10 mouse cellular contexts compared by ENCODE assay signal in genomic region chr2:59400901-59401378, GRCm38 (mm10).
DNase-seq lines count a peak whose midpoint lies in the region; ATAC-seq and TF ChIP-seq lines count a peak whose summit lies in the region.
"Had no signal": no experiment of that assay in that cellular context is flagged by ENCODE, and none has a peak within 500 bp of the region (broad histone marks: within the 10 kb centered on the region; RNA-seq: fewer than 3 reads in every experiment).

No protein-coding gene starts in this region.

- no peak for ATAC-seq in kidney, embryonic 15.5 days (replicated peaks; ENCODE audit: low FRiP score)
- ATAC-seq in heart, embryonic 16.5 days (replicated peaks; ENCODE audit: extremely low read depth, insufficient read depth, low FRiP score): peak; percentile 78

- no peak overlapping the region for H3K4me2 ChIP-seq in kidney, embryonic 15.5 days
- H3K4me2 ChIP-seq in heart, embryonic 16.5 days (ENCODE audit: low read depth, low read length): no peak overlapping the region

- H3K27ac ChIP-seq in kidney, embryonic 15.5 days: peak overlapping the region; percentile 74
- peak overlapping the region; percentile 31 for H3K27ac ChIP-seq in cortical plate, adult 2 months (ENCODE audit: insufficient read depth, low read length)
- H3K27ac ChIP-seq in heart, embryonic 16.5 days (ENCODE audit: low read length): peak overlapping the region; percentile 62

- no peak for TF ChIP-seq CTCF in cortical plate, adult 2 months (IDR thresholded peaks at IDR 0.05; ENCODE audit: extremely low read depth, insufficient read depth, low read length)

- WGBS in kidney, embryonic 15.5 days: 43% methylated on average over 2 of the region's 2 CpGs
- WGBS in heart, embryonic 16.5 days: 42% methylated on average over 2 of the region's 2 CpGs

- H3K4me1 ChIP-seq in kidney, embryonic 15.5 days: peaks cover 20% of the 10 kb centered on the region
- no peaks in the 10 kb centered on the region for H3K4me1 ChIP-seq in cortical plate, adult 2 months (ENCODE audit: control insufficient read depth, insufficient read depth, low read length)
- no peaks in the 10 kb centered on the region for H3K4me1 ChIP-seq in heart, embryonic 16.5 days (ENCODE audit: control insufficient read depth, insufficient read depth, low read length)
- H3K4me1 ChIP-seq: forebrain, embryonic 10.5 days had no signal

- H3K9me3 ChIP-seq in kidney, embryonic 15.5 days (replicated peaks): no peaks in the 10 kb centered on the region
- H3K9me3 ChIP-seq in heart, embryonic 16.5 days (replicated peaks; ENCODE audit: control insufficient read depth, low read length): no peaks in the 10 kb centered on the region
- H3K9me3 ChIP-seq: forebrain, embryonic 10.5 days had no signal

- no peak overlapping the region for H3K4me3 ChIP-seq in kidney, embryonic 15.5 days (replicated peaks)
- no peak overlapping the region for H3K4me3 ChIP-seq in cortical plate, adult 2 months (ENCODE audit: insufficient read depth, low read length)
- no peak overlapping the region for H3K4me3 ChIP-seq in heart, embryonic 16.5 days (ENCODE audit: low read length)
- H3K4me3 ChIP-seq: forebrain, embryonic 10.5 days had no signal

- DNase-seq in kidney, postnatal 25 days: no peak
- peak; percentile 18 for DNase-seq in lung, postnatal 14 days
- DNase-seq in left cerebral cortex, postnatal 36 days (ENCODE audit: low spot score in 2 of 2): no peak
- DNase-seq in urinary bladder, postnatal 4 days (ENCODE audit: low spot score in 2 of 2): no peak
- DNase-seq in thymus, postnatal 0 days (ENCODE audit: low spot score): no peak
- DNase-seq: cerebellum, postnatal 25 days had no signal

- H3K27me3 ChIP-seq in kidney, embryonic 15.5 days: no peaks in the 10 kb centered on the region
- H3K27me3 ChIP-seq in heart, embryonic 16.5 days (ENCODE audit: control insufficient read depth, insufficient read depth, low read length): no peaks in the 10 kb centered on the region

- no peak overlapping the region for H3K9ac ChIP-seq in kidney, embryonic 15.5 days
- no peak overlapping the region for H3K9ac ChIP-seq in heart, embryonic 16.5 days (ENCODE audit: low read length)

- intact Hi-C loops in left cerebral cortex, postnatal 36 days (cut with DNase I): no loop called here

- TF ChIP-seq POLR2A in cortical plate, adult 2 months (IDR thresholded peaks at IDR 0.05; ENCODE audit: extremely low read depth, insufficient read depth, low read length): no peak

- H3K36me3 ChIP-seq in kidney, embryonic 15.5 days: no peaks in the 10 kb centered on the region
- no peaks in the 10 kb centered on the region for H3K36me3 ChIP-seq in heart, embryonic 16.5 days (ENCODE audit: control insufficient read depth, insufficient read depth)
- H3K36me3 ChIP-seq: forebrain, embryonic 10.5 days had no signal
